Mouse (Mus musculus): ENCODE data around the gene Cfap298. TPM values are rescaled to one million over a fixed set of nuclear protein-coding genes. Genes with fewer than 3 reads are reported as not detected.

The Cfap298 gene
- polyA plus RNA-seq, 1 experiment from 2014 or later: 67.8 TPM

GRCm38 (mm10) chr16:90934193-90934686 is 674 bp downstream of the Cfap298 start:
- Histone ChIP-seq H3K4me1 (peaks cover 20% of the 10 kb centered on the region), H3K36me3 (peaks cover 28% of the 10 kb centered on the region), H3K27me3 (ENCODE audit: low read depth, poor library complexity, severe bottlenecking) (no peaks in the 10 kb centered on the region), H3K9me3 (replicated peaks) (no peaks in the 10 kb centered on the region), H3K4me3 (peak overlapping the region; percentile 86), H3K27ac (replicated peaks) (peak overlapping the region; percentile 93)
- DNase-seq (ENCODE audit: low spot score): peak; percentile 75
- WGBS: under 1% methylated on average over 38 of the region's 38 CpGs

GRCm38 (mm10) chr16:90933534-90934176 is 1.3 kb downstream of the Cfap298 start:
- H3K4me3 ChIP-seq: peak overlapping the region; percentile 86
- H3K4me1 ChIP-seq: peaks cover 20% of the 10 kb centered on the region
- DNase-seq (ENCODE audit: low spot score): no peak
- peak overlapping the region; percentile 93 for H3K27ac ChIP-seq (replicated peaks)
- WGBS: 26% methylated on average over 13 of the region's 13 CpGs
- no peaks in the 10 kb centered on the region for H3K9me3 ChIP-seq (replicated peaks)
- no peaks in the 10 kb centered on the region for H3K27me3 ChIP-seq (ENCODE audit: low read depth, poor library complexity, severe bottlenecking)
- H3K36me3 ChIP-seq: peaks cover 33% of the 10 kb centered on the region

- H3K27me3 ChIP-seq (ENCODE audit: low read depth, poor library complexity, severe bottlenecking): no peaks in the 10 kb centered on the region
- 93% methylated on average over 4 of the region's 4 CpGs for WGBS
- no peak overlapping the region for H3K4me3 ChIP-seq
- H3K4me1 ChIP-seq: no peaks in the 10 kb centered on the region
- DNase-seq (ENCODE audit: low spot score): no peak
- no peak overlapping the region for H3K27ac ChIP-seq (replicated peaks)
- peaks cover 71% of the 10 kb centered on the region for H3K36me3 ChIP-seq
- H3K9me3 ChIP-seq (replicated peaks): no peaks in the 10 kb centered on the region
Observed at GRCm38 (mm10) chr16:90927446-90927845, 7.5 kb downstream of the Cfap298 start.

GRCm38 (mm10) chr16:90925461-90925860 is 9.5 kb downstream of the Cfap298 start:
- 32% methylated on average over 5 of the region's 5 CpGs for WGBS
- Histone ChIP-seq H3K9me3 (replicated peaks) (no peaks in the 10 kb centered on the region), H3K27ac (replicated peaks) (no peak overlapping the region), H3K27me3 (ENCODE audit: low read depth, poor library complexity, severe bottlenecking) (no peaks in the 10 kb centered on the region), H3K36me3 (peaks cover 67% of the 10 kb centered on the region), H3K4me3 (no peak overlapping the region), H3K4me1 (peaks cover 5% of the 10 kb centered on the region)
- peak; percentile 65 for DNase-seq (ENCODE audit: low spot score)

GRCm38 (mm10) chr16:90924606-90925370 is 10.1 kb downstream of the Cfap298 start:
- WGBS: 92% methylated on average over 13 of the region's 13 CpGs
- Histone ChIP-seq H3K27me3 (ENCODE audit: low read depth, poor library complexity, severe bottlenecking) (no peaks in the 10 kb centered on the region), H3K36me3 (peaks cover 60% of the 10 kb centered on the region), H3K4me1 (peaks cover 5% of the 10 kb centered on the region), H3K9me3 (replicated peaks) (no peaks in the 10 kb centered on the region), H3K27ac (replicated peaks) (no peak overlapping the region), H3K4me3 (no peak overlapping the region)
- DNase-seq (ENCODE audit: low spot score): no peak

GRCm38 (mm10) chr16:90921471-90922159 is 13.3 kb downstream of the Cfap298 start:
- Histone ChIP-seq H3K27ac (replicated peaks) (0 out of 2 replicates have a peak overlapping the region, but pooled peaks have one; percentile 23), H3K4me1 (peaks cover 5% of the 10 kb centered on the region), H3K36me3 (peaks cover 28% of the 10 kb centered on the region), H3K4me3 (no peak overlapping the region), H3K9me3 (replicated peaks) (no peaks in the 10 kb centered on the region), H3K27me3 (ENCODE audit: low read depth, poor library complexity, severe bottlenecking) (no peaks in the 10 kb centered on the region)
- no peak for DNase-seq (ENCODE audit: low spot score)
- 64% methylated on average over 10 of the region's 10 CpGs for WGBS

- Histone ChIP-seq H3K4me3 (no peak overlapping the region), H3K36me3 (peaks cover under 1% of the 10 kb centered on the region), H3K27me3 (ENCODE audit: low read depth, poor library complexity, severe bottlenecking) (no peaks in the 10 kb centered on the region), H3K27ac (replicated peaks) (no peak overlapping the region), H3K4me1 (peaks cover 12% of the 10 kb centered on the region), H3K9me3 (replicated peaks) (no peaks in the 10 kb centered on the region)
- no peak for DNase-seq (ENCODE audit: low spot score)
- WGBS: 76% methylated on average over 8 of the region's 8 CpGs
Observed at GRCm38 (mm10) chr16:90917156-90917555, 17.8 kb downstream of the Cfap298 start.

- DNase-seq (ENCODE audit: low spot score): no peak
- H3K27ac ChIP-seq (replicated peaks): no peak overlapping the region
- no peaks in the 10 kb centered on the region for H3K27me3 ChIP-seq (ENCODE audit: low read depth, poor library complexity, severe bottlenecking)
- H3K4me3 ChIP-seq: no peak overlapping the region
- 45% methylated on average over 12 of the region's 12 CpGs for WGBS
- peaks cover 7% of the 10 kb centered on the region for H3K4me1 ChIP-seq
- no peaks in the 10 kb centered on the region for H3K9me3 ChIP-seq (replicated peaks)
- no peaks in the 10 kb centered on the region for H3K36me3 ChIP-seq
Observed at GRCm38 (mm10) chr16:90916040-90916481, 18.9 kb downstream of the Cfap298 start.

GRCm38 (mm10) chr16:90911766-90912165 is 23.1 kb downstream of the Cfap298 start:
- Histone ChIP-seq H3K36me3 (no peaks in the 10 kb centered on the region), H3K4me1 (peaks cover 7% of the 10 kb centered on the region), H3K4me3 (no peak overlapping the region), H3K9me3 (replicated peaks) (no peaks in the 10 kb centered on the region), H3K27me3 (ENCODE audit: low read depth, poor library complexity, severe bottlenecking) (no peaks in the 10 kb centered on the region), H3K27ac (replicated peaks) (no peak overlapping the region)
- 94% methylated on average over 13 of the region's 13 CpGs for WGBS
- no peak for DNase-seq (ENCODE audit: low spot score)

- H3K27me3 ChIP-seq (ENCODE audit: low read depth, poor library complexity, severe bottlenecking): no peaks in the 10 kb centered on the region
- H3K27ac ChIP-seq (replicated peaks): no peak overlapping the region
- no peaks in the 10 kb centered on the region for H3K9me3 ChIP-seq (replicated peaks)
- H3K36me3 ChIP-seq: no peaks in the 10 kb centered on the region
- peaks cover 3% of the 10 kb centered on the region for H3K4me1 ChIP-seq
- no peak overlapping the region for H3K4me3 ChIP-seq
- no peak for DNase-seq (ENCODE audit: low spot score)
- WGBS: 85% methylated on average over 17 of the region's 17 CpGs
Observed at GRCm38 (mm10) chr16:90910855-90911533, 23.9 kb downstream of the Cfap298 start.

GRCm38 (mm10) chr16:90907250-90907649 is 27.7 kb downstream of the Cfap298 start:
- no peaks in the 10 kb centered on the region for H3K9me3 ChIP-seq (replicated peaks)
- H3K36me3 ChIP-seq: no peaks in the 10 kb centered on the region
- 73% methylated on average over 7 of the region's 7 CpGs for WGBS
- DNase-seq (ENCODE audit: low spot score): no peak
- H3K4me1 ChIP-seq: no peaks in the 10 kb centered on the region
- H3K27me3 ChIP-seq (ENCODE audit: low read depth, poor library complexity, severe bottlenecking): no peaks in the 10 kb centered on the region
- no peak overlapping the region for H3K27ac ChIP-seq (replicated peaks)
- no peak overlapping the region for H3K4me3 ChIP-seq

- no peak overlapping the region for H3K4me3 ChIP-seq
- no peaks in the 10 kb centered on the region for H3K9me3 ChIP-seq (replicated peaks)
- no peak for DNase-seq (ENCODE audit: low spot score)
- 36% methylated on average over 5 of the region's 5 CpGs for WGBS
- no peak overlapping the region for H3K27ac ChIP-seq (replicated peaks)
- H3K36me3 ChIP-seq: no peaks in the 10 kb centered on the region
- peaks cover 8% of the 10 kb centered on the region for H3K4me1 ChIP-seq
- no peaks in the 10 kb centered on the region for H3K27me3 ChIP-seq (ENCODE audit: low read depth, poor library complexity, severe bottlenecking)
Observed at GRCm38 (mm10) chr16:90903300-90903699, 31.6 kb downstream of the Cfap298 start.
